Comparison of ENCODE assay signal across 18 mouse cellular contexts in genomic region chr17:66024211-66024610, GRCm38 (mm10). TPM values are rescaled to one million over a fixed set of nuclear protein-coding genes. Genes with fewer than 3 reads are reported as not detected.
DNase-seq lines count a peak whose midpoint lies in the region; ATAC-seq and TF ChIP-seq lines count a peak whose summit lies in the region.
"Had no signal": no experiment of that assay in that cellular context is flagged by ENCODE, and none has a peak within 500 bp of the region (broad histone marks: within the 10 kb centered on the region; RNA-seq: fewer than 3 reads in every experiment).

No protein-coding gene starts in this region.

- ATAC-seq in midbrain, postnatal 0 days (ENCODE audit: low FRiP score): no peak
- no peak for ATAC-seq in midbrain, embryonic 16.5 days
- ATAC-seq: activated CD4-positive, CD25-positive, alpha-beta regulatory T cell, adult 4 months; forebrain, embryonic 13.5 days; forebrain, embryonic 16.5 days; intestine, postnatal 0 days had no signal

- no peaks in the 10 kb centered on the region for H3K9me3 ChIP-seq in midbrain, postnatal 0 days (ENCODE audit: low read length)
- H3K9me3 ChIP-seq in midbrain, embryonic 16.5 days (replicated peaks; ENCODE audit: control insufficient read depth, low read length, poor library complexity, severe bottlenecking): no peaks in the 10 kb centered on the region
- H3K9me3 ChIP-seq: forebrain, embryonic 10.5 days; forebrain, embryonic 13.5 days had no signal

- DNase-seq in cerebellum, postnatal 10 days: peak; percentile 60 to 71
- no peak for DNase-seq in cerebellum, adult 9-10 months
- DNase-seq in heart, adult 11 months: peak; percentile 56
- no peak for DNase-seq in heart, postnatal 4 days
- DNase-seq in midbrain, postnatal 0 days (ENCODE audit: low spot score): peak; percentile 32
- DNase-seq: adrenal gland, adult 8-10 months; adrenal gland, postnatal 25 days; cerebellum, adult 18-20 months; gastrocnemius, postnatal 10 days; gastrocnemius, postnatal 36 days had no signal

- no peak overlapping the region for H3K27ac ChIP-seq in midbrain, postnatal 0 days (ENCODE audit: low read depth, low read length)
- no peak overlapping the region for H3K27ac ChIP-seq in midbrain, embryonic 16.5 days (ENCODE audit: low read length)
- H3K27ac ChIP-seq: forebrain, embryonic 10.5 days; forebrain, embryonic 13.5 days; hindbrain, embryonic 14.5 days had no signal

- H3K4me1 ChIP-seq in midbrain, postnatal 0 days (ENCODE audit: insufficient read depth, low read length): no peaks in the 10 kb centered on the region
- no peaks in the 10 kb centered on the region for H3K4me1 ChIP-seq in midbrain, embryonic 16.5 days (ENCODE audit: control insufficient read depth, insufficient read depth, low read length)
- H3K4me1 ChIP-seq: forebrain, embryonic 10.5 days; forebrain, embryonic 13.5 days had no signal

- whole genome bisulfite sequencing in midbrain, postnatal 0 days: 95% methylated on average over 7 of the region's 7 CpGs
- WGBS in midbrain, embryonic 16.5 days: 92% methylated on average over 7 of the region's 7 CpGs

- no peak overlapping the region for H3K4me2 ChIP-seq in midbrain, postnatal 0 days (ENCODE audit: low read depth, low read length, poor library complexity, severe bottlenecking)
- H3K4me2 ChIP-seq in midbrain, embryonic 16.5 days (ENCODE audit: low read length): no peak overlapping the region
- H3K4me2 ChIP-seq: forebrain, embryonic 13.5 days; heart, embryonic 11.5 days; hindbrain, embryonic 14.5 days had no signal

- no peak for TF ChIP-seq CTCF in midbrain, postnatal 0 days (IDR thresholded peaks at IDR 0.05)

- no peak overlapping the region for H3K9ac ChIP-seq in midbrain, postnatal 0 days (replicated peaks; ENCODE audit: low read length, poor library complexity, severe bottlenecking)
- H3K9ac ChIP-seq in midbrain, embryonic 16.5 days (ENCODE audit: low read depth, low read length): no peak overlapping the region
- H3K9ac ChIP-seq: forebrain, embryonic 13.5 days; hindbrain, embryonic 14.5 days had no signal

- peaks cover 13% of the 10 kb centered on the region for H3K36me3 ChIP-seq in midbrain, postnatal 0 days (ENCODE audit: insufficient read depth, low read length)
- H3K36me3 ChIP-seq in midbrain, embryonic 16.5 days (ENCODE audit: control insufficient read depth, insufficient read depth, low read length): peaks cover 17% of the 10 kb centered on the region

- H3K4me3 ChIP-seq in midbrain, postnatal 0 days (ENCODE audit: low read depth, low read length): no peak overlapping the region
- no peak overlapping the region for H3K4me3 ChIP-seq in midbrain, embryonic 16.5 days (ENCODE audit: low read depth, low read length)
- H3K4me3 ChIP-seq: forebrain, embryonic 10.5 days; forebrain, embryonic 13.5 days had no signal

- no peaks in the 10 kb centered on the region for H3K27me3 ChIP-seq in midbrain, postnatal 0 days (ENCODE audit: insufficient read depth, low read length)
- no peaks in the 10 kb centered on the region for H3K27me3 ChIP-seq in midbrain, embryonic 16.5 days (ENCODE audit: control insufficient read depth, insufficient read depth, low read depth, low read length)
- H3K27me3 ChIP-seq: forebrain, embryonic 13.5 days had no signal

RNA-seq across cellular contexts. Expression of gene Ankrd12, which starts 52.7 kb away (rescaled TPM):
- 10 to 100 TPM; 14.1 to 16.2 TPM for total RNA-seq in heart, postnatal 4 days (2021)
- total RNA-seq in midbrain, postnatal 0 days (2014; rRNA removed): 63.4 and 63.5 TPM in 2 replicates
- 205 and 229 TPM in 2 replicates for polyA plus RNA-seq in midbrain, postnatal 0 days (2015; fragmentation: Nextera tagmentation; extraction: Ambion mirVana)
- polyA plus RNA-seq in midbrain, embryonic 16.5 days (2015; fragmentation: Nextera tagmentation; extraction: Ambion mirVana): 192 and 198 TPM in 2 replicates

Comparison
In these comparisons a context has a peak if more than half of its experiments do, and no peak if none do; other contexts are left out.
1. DNase-seq: peak in cerebellum, postnatal 10 days (2 of 2), heart, adult 11 months (single experiment) and midbrain, postnatal 0 days (single experiment); none in cerebellum, adult 9-10 months (single experiment) and heart, postnatal 4 days (single experiment).